Mouse (Mus musculus): ENCODE data around the gene Tnnc2. TPM values are rescaled to one million over a fixed set of nuclear protein-coding genes. Genes with fewer than 3 reads are reported as not detected.

The Tnnc2 gene
- polyA plus RNA-seq, 1 experiment from 2014 or later, result 1.4 TPM

DNA sequence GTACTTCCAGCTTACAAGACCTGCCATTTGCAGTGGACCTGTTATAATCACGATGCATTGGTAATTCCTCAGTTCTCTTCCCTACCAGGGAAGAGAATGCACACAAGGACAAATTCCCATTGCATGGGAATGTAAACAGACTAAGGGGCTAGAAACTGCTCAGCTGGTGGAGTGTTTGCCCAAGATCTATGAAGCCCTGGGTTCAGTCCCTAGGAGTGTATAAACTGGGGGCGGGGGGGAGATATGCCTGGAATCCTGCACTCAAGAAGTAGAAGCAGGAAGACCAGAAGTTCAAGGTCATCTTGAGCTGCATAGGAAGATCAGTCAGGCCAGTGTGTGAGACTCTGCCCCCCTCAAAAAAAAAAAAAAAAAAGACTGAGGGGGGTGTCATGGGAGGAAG is 46.5 kb downstream of the Tnnc2 start:
- Histone ChIP-seq H3K36me3 (ENCODE audit: control insufficient read depth, insufficient read depth, low read length) (no peaks in the 10 kb centered on the region), H3K4me3 (ENCODE audit: low read depth, low read length) (no peak overlapping the region), H3K4me1 (ENCODE audit: control insufficient read depth, insufficient read depth, low read length) (no peaks in the 10 kb centered on the region), H3K27me3 (ENCODE audit: control insufficient read depth, insufficient read depth, low read length) (no peaks in the 10 kb centered on the region), H3K4me2 (no peak overlapping the region), H3K27ac (ENCODE audit: low read depth, low read length) (no peak overlapping the region), H3K9me3 (replicated peaks; ENCODE audit: control insufficient read depth, low read length) (no peaks in the 10 kb centered on the region), H3K9ac (ENCODE audit: low read depth, low read length) (no peak overlapping the region)
- no peak for ATAC-seq (replicated peaks; ENCODE audit: insufficient number of reproducible peaks, low FRiP score, low TSS enrichment)
- 75% methylated on average over 2 of the region's 2 CpGs for WGBS (ENCODE audit: insufficient replicate concordance)

DNA sequence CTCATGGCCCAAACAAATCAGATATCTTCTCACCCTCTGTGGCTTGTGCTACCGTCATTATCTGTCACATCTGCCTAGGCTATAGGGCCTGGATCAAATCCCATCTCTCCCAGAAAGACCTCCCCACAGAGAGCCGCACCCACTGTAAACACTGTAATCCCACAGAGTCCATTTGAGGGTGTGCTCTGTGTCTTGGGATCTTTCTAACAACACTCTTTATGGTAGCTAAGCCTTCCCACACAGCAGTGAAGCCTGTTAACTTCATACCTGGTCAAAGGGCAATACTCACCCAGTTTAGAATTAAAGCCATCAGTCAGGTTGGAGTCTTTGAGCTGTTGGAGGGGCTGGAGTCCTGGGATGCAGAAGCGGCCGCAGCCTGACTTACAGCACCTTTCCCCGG is 48.0 kb downstream of the Tnnc2 start:
- Histone ChIP-seq H3K4me1 (ENCODE audit: control insufficient read depth, insufficient read depth, low read length) (no peaks in the 10 kb centered on the region), H3K9me3 (replicated peaks; ENCODE audit: control insufficient read depth, low read length) (no peaks in the 10 kb centered on the region), H3K27ac (ENCODE audit: low read depth, low read length) (no peak overlapping the region), H3K27me3 (ENCODE audit: control insufficient read depth, insufficient read depth, low read length) (no peaks in the 10 kb centered on the region; the same call in 1 of the 2 replicates), H3K9ac (ENCODE audit: low read depth, low read length) (no peak overlapping the region), H3K36me3 (ENCODE audit: control insufficient read depth, insufficient read depth, low read length) (no peaks in the 10 kb centered on the region), H3K4me2 (no peak overlapping the region), H3K4me3 (ENCODE audit: low read depth, low read length) (no peak overlapping the region)
- ATAC-seq (replicated peaks; ENCODE audit: insufficient number of reproducible peaks, low FRiP score, low TSS enrichment), result no peak
- 63% methylated on average over 5 of the region's 5 CpGs for WGBS (ENCODE audit: insufficient replicate concordance)

Other genes starting within 250 kb of the Tnnc2 start
- 6.6 and 10.3 TPM in 2 replicates for gene Wfdc2, start 217.6 kb downstream of the Tnnc2 start, polyA plus RNA-seq (2014; fragmentation: Nextera tagmentation; extraction: Ambion mirVana)
- gene Spint3, start 206.5 kb downstream of the Tnnc2 start, polyA plus RNA-seq (2014; fragmentation: Nextera tagmentation; extraction: Ambion mirVana), result not detected in 2 replicates
- not detected in 2 replicates for gene Wfdc6a, start 194.5 kb downstream of the Tnnc2 start, polyA plus RNA-seq (2014; fragmentation: Nextera tagmentation; extraction: Ambion mirVana)
- not detected in 2 replicates for gene Eppin, start 186.4 kb downstream of the Tnnc2 start, polyA plus RNA-seq (2014; fragmentation: Nextera tagmentation; extraction: Ambion mirVana)
- not detected in 2 replicates for gene Wfdc6b, start 166.4 kb downstream of the Tnnc2 start, polyA plus RNA-seq (2014; fragmentation: Nextera tagmentation; extraction: Ambion mirVana)
- not detected in 2 replicates for gene Wfdc8, start 166.3 kb downstream of the Tnnc2 start, polyA plus RNA-seq (2014; fragmentation: Nextera tagmentation; extraction: Ambion mirVana)
- not detected in 2 replicates for gene Wfdc16, start 141.2 kb downstream of the Tnnc2 start, polyA plus RNA-seq (2014; fragmentation: Nextera tagmentation; extraction: Ambion mirVana)
- 0.53 TPM in 1 of 2 replicates, not detected in the other for gene Wfdc10, start 123.9 kb downstream of the Tnnc2 start, polyA plus RNA-seq (2014; fragmentation: Nextera tagmentation; extraction: Ambion mirVana)
- not detected in 2 replicates for gene Wfdc9, start 123.4 kb downstream of the Tnnc2 start, polyA plus RNA-seq (2014; fragmentation: Nextera tagmentation; extraction: Ambion mirVana)
- gene Wfdc11, start 105.9 kb downstream of the Tnnc2 start, polyA plus RNA-seq (2014; fragmentation: Nextera tagmentation; extraction: Ambion mirVana), result not detected in 2 replicates
- not detected in 2 replicates for gene Wfdc13, start 94.9 kb downstream of the Tnnc2 start, polyA plus RNA-seq (2014; fragmentation: Nextera tagmentation; extraction: Ambion mirVana)
- not detected in 2 replicates for gene Spint4, start 81.5 kb downstream of the Tnnc2 start, polyA plus RNA-seq (2014; fragmentation: Nextera tagmentation; extraction: Ambion mirVana)
- not detected in 2 replicates for gene Spint5, start 64.7 kb downstream of the Tnnc2 start, polyA plus RNA-seq (2014; fragmentation: Nextera tagmentation; extraction: Ambion mirVana)
- gene Wfdc3, start 34.0 kb downstream of the Tnnc2 start, polyA plus RNA-seq (2014; fragmentation: Nextera tagmentation; extraction: Ambion mirVana), result 0.19 TPM in 1 of 2 replicates, not detected in the other
- gene Dnttip1, start 34.0 kb downstream of the Tnnc2 start, polyA plus RNA-seq (2014; fragmentation: Nextera tagmentation; extraction: Ambion mirVana), result 52.6 and 57.3 TPM in 2 replicates
- 449 and 506 TPM in 2 replicates for gene Ube2c, start 10.1 kb downstream of the Tnnc2 start, polyA plus RNA-seq (2014; fragmentation: Nextera tagmentation; extraction: Ambion mirVana)
- 25.1 and 27.2 TPM in 2 replicates for gene Snx21, start 5.9 kb upstream of the Tnnc2 start, polyA plus RNA-seq (2014; fragmentation: Nextera tagmentation; extraction: Ambion mirVana)
- gene Acot8, start 24.9 kb upstream of the Tnnc2 start, polyA plus RNA-seq (2014; fragmentation: Nextera tagmentation; extraction: Ambion mirVana), result 15.1 and 16.8 TPM in 2 replicates
- gene Zswim3, start 25.1 kb upstream of the Tnnc2 start, polyA plus RNA-seq (2014; fragmentation: Nextera tagmentation; extraction: Ambion mirVana), result 7.2 and 7.4 TPM in 2 replicates
- gene Zswim1, start 42.7 kb upstream of the Tnnc2 start, polyA plus RNA-seq (2014; fragmentation: Nextera tagmentation; extraction: Ambion mirVana), result 11.4 and 11.7 TPM in 2 replicates
- 0.30 TPM in 1 of 2 replicates, not detected in the other for gene Spata25, start 48.6 kb upstream of the Tnnc2 start, polyA plus RNA-seq (2014; fragmentation: Nextera tagmentation; extraction: Ambion mirVana)
- gene Ctsa, start 52.9 kb upstream of the Tnnc2 start, polyA plus RNA-seq (2014; fragmentation: Nextera tagmentation; extraction: Ambion mirVana), result 143 and 149 TPM in 2 replicates
- gene Neurl2, start 53.5 kb upstream of the Tnnc2 start, polyA plus RNA-seq (2014; fragmentation: Nextera tagmentation; extraction: Ambion mirVana), result 41.9 and 43.2 TPM in 2 replicates
- 10.4 and 10.8 TPM in 2 replicates for gene Pltp, start 77.7 kb upstream of the Tnnc2 start, polyA plus RNA-seq (2014; fragmentation: Nextera tagmentation; extraction: Ambion mirVana)
- 50.1 and 54.8 TPM in 2 replicates for gene Pcif1, start 99.3 kb upstream of the Tnnc2 start, polyA plus RNA-seq (2014; fragmentation: Nextera tagmentation; extraction: Ambion mirVana)
- gene Zfp335, start 131.8 kb upstream of the Tnnc2 start, polyA plus RNA-seq (2014; fragmentation: Nextera tagmentation; extraction: Ambion mirVana), result 8.8 and 8.9 TPM in 2 replicates
- 0.16 and 0.46 TPM in 2 replicates for gene Mmp9, start 160.8 kb upstream of the Tnnc2 start, polyA plus RNA-seq (2014; fragmentation: Nextera tagmentation; extraction: Ambion mirVana)
- 1.0 and 1.6 TPM in 2 replicates for gene Slc12a5, start 180.8 kb upstream of the Tnnc2 start, polyA plus RNA-seq (2014; fragmentation: Nextera tagmentation; extraction: Ambion mirVana)

Data from heart, embryonic 11.5 days (tissue).